Mouse (Mus musculus): ENCODE data around the gene Ccdc85c. TPM values are rescaled to one million over a fixed set of nuclear protein-coding genes. Genes with fewer than 3 reads are reported as not detected.

Gene Ccdc85c
- polyA plus RNA-seq, 1 experiment from 2014 or later: 14.5 TPM

DNA sequence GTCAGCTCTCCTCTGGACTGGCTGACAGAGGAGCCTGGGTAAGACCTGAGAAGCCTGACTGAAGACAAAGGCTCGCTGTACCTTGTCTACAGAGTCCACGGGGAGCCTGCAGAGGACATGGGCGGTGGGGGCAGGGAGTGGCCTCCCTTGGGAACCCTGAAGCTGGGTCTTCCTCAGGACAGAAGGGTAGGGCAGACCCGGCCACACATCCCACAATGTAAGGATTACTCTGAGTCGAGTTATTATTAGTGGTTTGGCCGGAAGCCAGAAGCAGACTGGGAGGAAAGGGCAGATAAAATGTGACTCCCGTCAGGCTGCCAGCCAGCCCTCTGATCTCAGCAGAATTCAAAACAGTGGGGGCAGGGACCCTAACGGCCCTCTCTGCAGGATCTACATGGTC is 30.4 kb downstream of the Ccdc85c start:
- Histone ChIP-seq H3K9ac (peak overlapping the region; percentile 42; the same call in 1 of the 2 replicates), H3K4me3 (no peak overlapping the region), H3K36me3 (no peaks in the 10 kb centered on the region), H3K9me3 (no peaks in the 10 kb centered on the region), H3K27me3 (replicated peaks) (no peaks in the 10 kb centered on the region), H3K27ac (peak overlapping the region; percentile 47; the same call in 1 of the 2 replicates), H3K4me2 (replicated peaks) (peak overlapping the region; percentile 29), H3K4me1 (peaks cover 97% of the 10 kb centered on the region)
- no peak for ATAC-seq (ENCODE audit: low FRiP score, low read depth)
- 3% methylated on average over 8 of the region's 8 CpGs for WGBS

DNA sequence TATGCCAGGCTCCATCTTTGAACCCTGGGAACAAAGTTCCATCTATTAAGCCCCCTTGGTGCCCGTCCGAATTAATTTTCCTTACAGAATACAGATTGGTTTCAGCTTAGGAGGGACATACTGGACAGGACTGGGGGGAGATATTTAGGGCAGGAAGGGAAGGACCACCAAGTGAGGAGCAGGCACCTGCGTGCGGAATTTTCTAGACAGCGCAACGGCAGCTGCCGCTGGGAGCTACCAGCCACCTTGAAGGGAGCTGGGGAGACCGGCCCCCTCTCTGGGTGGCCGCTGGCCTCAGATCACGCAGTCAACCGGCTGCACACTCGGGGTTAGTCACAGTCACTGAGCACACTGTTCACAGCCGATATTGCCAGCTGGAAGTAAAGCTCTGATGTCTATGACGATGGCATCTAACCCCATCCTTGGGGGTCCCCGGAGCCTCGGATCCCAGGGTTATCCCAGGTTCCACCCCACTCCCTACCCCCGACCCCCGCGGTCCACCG is 32.9 kb downstream of the Ccdc85c start:
- Histone ChIP-seq H3K27ac (peak overlapping the region; percentile 95), H3K9me3 (no peaks in the 10 kb centered on the region), H3K9ac (no peak overlapping the region), H3K27me3 (replicated peaks) (no peaks in the 10 kb centered on the region), H3K4me2 (replicated peaks) (peak overlapping the region; percentile 55; the same call in 1 of the 2 replicates), H3K36me3 (no peaks in the 10 kb centered on the region), H3K4me3 (no peak overlapping the region), H3K4me1 (peaks cover 100% of the 10 kb centered on the region)
- no peak for ATAC-seq (ENCODE audit: low FRiP score, low read depth)
- 39% methylated on average over 20 of the region's 20 CpGs for WGBS

DNA sequence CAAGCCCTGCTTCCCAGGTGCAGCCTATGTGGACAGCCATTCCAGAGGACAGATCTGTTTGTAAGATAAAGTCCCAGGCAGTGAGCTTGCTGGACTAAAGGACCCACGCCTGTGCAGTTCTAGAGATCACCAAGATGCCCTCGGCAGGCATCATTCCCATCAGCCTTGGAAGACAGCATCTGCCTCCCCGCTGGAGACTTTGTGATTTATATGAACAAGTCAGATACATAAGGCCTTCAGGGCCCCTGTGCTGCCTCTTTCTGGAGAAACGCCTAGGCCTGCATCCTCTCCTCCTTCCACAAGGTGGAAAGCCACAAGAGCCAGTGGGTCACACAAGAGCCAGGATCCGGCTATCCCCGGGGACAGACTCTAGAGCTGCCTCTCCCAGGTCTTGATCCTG is 33.6 kb downstream of the Ccdc85c start:
- H3K9ac ChIP-seq: peak overlapping the region; percentile 33; the same call in 1 of the 2 replicates
- no peaks in the 10 kb centered on the region for H3K27me3 ChIP-seq (replicated peaks)
- H3K4me1 ChIP-seq: peaks cover 99% of the 10 kb centered on the region
- peak overlapping the region; percentile 95 for H3K27ac ChIP-seq
- H3K4me3 ChIP-seq: no peak overlapping the region
- 15% methylated on average over 6 of the region's 6 CpGs for WGBS
- no peaks in the 10 kb centered on the region for H3K9me3 ChIP-seq
- H3K4me2 ChIP-seq (replicated peaks): peak overlapping the region; percentile 55
- ATAC-seq (ENCODE audit: low FRiP score, low read depth): peak; percentile 0; the same call in 1 of the 2 replicates
- no peaks in the 10 kb centered on the region for H3K36me3 ChIP-seq

DNA sequence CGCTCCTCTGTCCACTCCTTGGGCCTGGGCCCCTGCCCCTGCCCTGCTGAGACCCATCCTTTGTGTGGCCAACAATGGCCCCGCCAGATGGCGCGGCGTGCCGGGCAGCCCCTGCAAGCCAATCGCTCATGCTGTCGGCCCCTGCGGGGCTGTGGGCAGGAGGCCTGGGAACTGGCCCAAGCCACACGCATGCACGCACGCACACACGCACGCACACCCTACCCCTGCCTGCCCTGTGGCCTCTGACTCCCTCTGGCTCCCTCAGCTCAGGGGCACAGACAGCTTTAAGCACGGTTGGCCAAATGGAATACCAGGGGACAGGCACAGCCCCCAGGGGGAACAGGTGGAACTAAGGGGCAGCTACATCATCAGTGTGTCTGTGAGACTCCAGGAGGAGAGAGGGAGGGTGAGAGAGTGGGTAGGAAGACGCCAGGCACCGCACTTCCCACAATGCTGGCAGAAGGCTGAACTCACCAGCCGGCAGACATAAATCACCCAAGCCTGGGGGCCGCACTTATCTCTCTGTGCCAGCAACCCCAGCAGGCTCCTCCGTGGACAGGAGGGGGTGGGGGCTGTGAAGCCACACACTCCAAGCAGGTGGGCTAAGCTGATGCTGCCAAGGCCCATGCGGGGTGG is 34.2 kb downstream of the Ccdc85c start:
- peak; percentile 79 for ATAC-seq (ENCODE audit: low FRiP score, low read depth)
- Histone ChIP-seq H3K4me1 (peaks cover 97% of the 10 kb centered on the region), H3K9ac (peak overlapping the region; percentile 33; the same call in 1 of the 2 replicates), H3K9me3 (no peaks in the 10 kb centered on the region), H3K36me3 (no peaks in the 10 kb centered on the region), H3K27me3 (replicated peaks) (no peaks in the 10 kb centered on the region), H3K27ac (peak overlapping the region; percentile 95), H3K4me2 (replicated peaks) (peak overlapping the region; percentile 55), H3K4me3 (0 out of 2 replicates have a peak overlapping the region, but pooled peaks have one; percentile 9)
- 3% methylated on average over 21 of the region's 21 CpGs for WGBS

DNA sequence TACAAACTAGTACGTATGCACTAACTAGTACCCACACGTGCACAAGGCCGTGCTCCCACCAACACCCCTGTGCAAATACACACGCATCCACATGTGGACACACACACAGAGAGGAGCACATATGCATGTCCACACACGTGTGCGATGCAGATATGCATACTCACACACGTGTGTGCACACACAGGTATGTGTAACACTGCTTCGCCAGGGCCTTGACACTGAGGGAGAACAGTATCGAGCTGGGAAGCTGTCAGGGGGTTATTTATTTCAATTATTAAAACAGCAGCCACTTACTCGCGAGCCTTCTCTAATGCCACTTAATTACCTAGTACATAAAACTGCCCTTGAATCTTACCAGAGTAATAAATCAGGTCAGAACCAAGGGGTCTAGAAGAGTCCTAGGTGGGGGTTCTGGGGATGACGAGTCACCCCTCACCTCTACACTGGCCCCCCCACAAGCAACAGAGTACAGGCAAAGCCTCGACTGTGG is 34.8 kb downstream of the Ccdc85c start:
- no peaks in the 10 kb centered on the region for H3K27me3 ChIP-seq (replicated peaks)
- peaks cover 97% of the 10 kb centered on the region for H3K4me1 ChIP-seq
- H3K4me3 ChIP-seq: no peak overlapping the region
- no peaks in the 10 kb centered on the region for H3K9me3 ChIP-seq
- H3K27ac ChIP-seq: peak overlapping the region; percentile 95
- H3K36me3 ChIP-seq: no peaks in the 10 kb centered on the region
- ATAC-seq (ENCODE audit: low FRiP score, low read depth): peak; percentile 3; the same call in 1 of the 2 replicates
- WGBS: 39% methylated on average over 13 of the region's 13 CpGs
- H3K4me2 ChIP-seq (replicated peaks): peak overlapping the region; percentile 55
- peak overlapping the region; percentile 33; the same call in 1 of the 2 replicates for H3K9ac ChIP-seq

DNA sequence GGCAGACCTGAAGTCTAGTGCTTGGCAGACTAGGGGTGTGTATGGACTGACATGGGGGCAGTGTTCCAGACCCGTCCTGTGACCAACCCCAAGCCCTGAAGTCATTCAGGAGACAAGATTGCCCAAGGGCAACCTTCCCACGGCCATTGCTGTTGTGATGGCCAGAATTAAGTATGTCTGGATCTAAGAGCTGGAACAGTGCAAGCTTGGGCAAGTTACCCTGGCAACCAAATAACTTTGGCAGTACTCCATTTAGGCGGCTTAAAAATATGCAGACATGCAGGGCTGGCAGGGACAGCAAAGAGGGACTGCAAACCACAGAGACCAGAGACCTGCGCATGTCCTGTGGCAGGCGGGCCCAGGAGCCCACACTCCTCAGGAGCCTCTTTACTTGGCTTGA is 35.8 kb downstream of the Ccdc85c start:
- no peak overlapping the region for H3K9ac ChIP-seq
- peak overlapping the region; percentile 55 for H3K4me2 ChIP-seq (replicated peaks)
- peaks cover 97% of the 10 kb centered on the region for H3K4me1 ChIP-seq
- H3K27me3 ChIP-seq (replicated peaks): no peaks in the 10 kb centered on the region
- H3K4me3 ChIP-seq: no peak overlapping the region
- H3K27ac ChIP-seq: no peak overlapping the region
- no peaks in the 10 kb centered on the region for H3K9me3 ChIP-seq
- 33% methylated on average over 5 of the region's 5 CpGs for WGBS
- H3K36me3 ChIP-seq: no peaks in the 10 kb centered on the region
- 0 out of 2 replicates have a peak, but pooled peaks have one; percentile 8 for ATAC-seq (ENCODE audit: low FRiP score, low read depth)

DNA sequence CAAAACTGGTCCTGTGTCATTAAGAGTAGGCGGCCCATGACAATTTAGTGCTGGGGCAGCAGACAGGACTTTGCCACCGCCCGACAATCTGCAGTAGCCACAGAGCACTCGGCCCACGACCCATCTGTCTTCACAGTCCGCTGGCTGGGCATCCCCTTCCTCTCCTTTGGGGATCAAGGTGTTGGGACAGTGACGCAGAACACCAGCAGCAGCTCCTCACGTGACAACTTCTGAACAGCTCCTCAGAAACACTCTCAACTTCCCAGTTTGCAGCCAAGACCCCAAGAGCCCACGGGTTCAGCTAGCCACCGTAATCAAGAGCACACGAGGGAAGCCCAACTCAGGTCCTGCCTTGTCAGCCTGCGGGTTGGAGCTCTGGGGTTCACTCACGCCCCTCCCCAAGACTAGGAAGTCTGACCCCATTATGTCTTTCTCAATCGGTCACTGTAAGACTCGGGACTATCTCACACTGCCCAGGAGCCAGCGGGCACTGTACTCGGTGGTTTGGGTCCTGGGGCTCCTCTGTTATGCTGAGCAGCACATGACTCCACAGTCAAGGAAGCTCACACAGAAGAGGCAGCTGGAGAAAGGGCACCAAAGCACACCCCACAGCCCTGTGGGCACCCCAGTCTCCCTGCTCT is 36.7 kb downstream of the Ccdc85c start:
- no peak overlapping the region for H3K9ac ChIP-seq
- no peaks in the 10 kb centered on the region for H3K27me3 ChIP-seq (replicated peaks)
- peaks cover 94% of the 10 kb centered on the region for H3K4me1 ChIP-seq
- no peak overlapping the region for H3K4me2 ChIP-seq (replicated peaks)
- WGBS: 73% methylated on average over 17 of the region's 17 CpGs
- no peak overlapping the region for H3K27ac ChIP-seq
- no peak for ATAC-seq (ENCODE audit: low FRiP score, low read depth)
- no peaks in the 10 kb centered on the region for H3K9me3 ChIP-seq
- H3K4me3 ChIP-seq: no peak overlapping the region
- no peaks in the 10 kb centered on the region for H3K36me3 ChIP-seq

DNA sequence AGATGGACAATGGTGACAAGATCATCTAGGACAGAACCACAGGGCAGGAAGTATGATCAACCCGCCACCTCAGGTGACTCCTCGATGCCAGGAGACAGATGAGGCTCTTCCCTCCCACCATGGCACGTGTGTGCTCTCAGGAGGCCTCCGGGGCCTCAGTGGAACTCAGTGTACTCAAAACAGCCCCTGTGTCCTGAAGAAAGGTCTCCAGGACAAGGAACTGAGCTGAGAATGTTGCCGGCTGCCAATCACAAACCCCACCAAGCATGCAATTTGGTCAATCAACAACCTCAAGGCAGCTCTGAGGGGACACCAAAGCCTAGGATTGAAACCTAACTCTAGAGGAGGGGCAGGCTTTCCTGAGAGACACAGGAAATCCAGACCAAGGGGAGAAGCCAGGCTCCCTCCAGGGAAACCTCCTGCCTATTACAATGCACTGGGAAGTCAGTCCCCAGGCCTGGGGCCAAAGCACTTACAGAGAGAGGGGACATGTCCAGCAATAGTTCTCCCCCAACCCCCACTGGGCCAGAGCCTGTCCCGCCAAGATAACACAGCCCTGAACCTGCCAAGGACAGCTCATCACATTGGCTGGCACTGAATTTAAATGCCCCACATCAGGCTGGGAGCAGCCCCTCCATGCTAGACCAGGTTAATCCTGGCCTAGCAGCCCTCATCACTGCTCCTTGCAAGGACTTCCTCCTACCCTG is 37.8 kb downstream of the Ccdc85c start:
- peaks cover 86% of the 10 kb centered on the region for H3K4me1 ChIP-seq
- H3K36me3 ChIP-seq: 0 out of 2 replicates have a peak, but pooled peaks cover 3% of the 10 kb centered on the region
- ATAC-seq (ENCODE audit: low FRiP score, low read depth): no peak
- H3K9ac ChIP-seq: no peak overlapping the region
- no peak overlapping the region for H3K4me3 ChIP-seq
- peaks cover 7% of the 10 kb centered on the region; the same call in 1 of the 2 replicates for H3K9me3 ChIP-seq
- H3K27me3 ChIP-seq (replicated peaks): no peaks in the 10 kb centered on the region
- WGBS: 82% methylated on average over 6 of the region's 6 CpGs
- H3K4me2 ChIP-seq (replicated peaks): no peak overlapping the region
- H3K27ac ChIP-seq: no peak overlapping the region

DNA sequence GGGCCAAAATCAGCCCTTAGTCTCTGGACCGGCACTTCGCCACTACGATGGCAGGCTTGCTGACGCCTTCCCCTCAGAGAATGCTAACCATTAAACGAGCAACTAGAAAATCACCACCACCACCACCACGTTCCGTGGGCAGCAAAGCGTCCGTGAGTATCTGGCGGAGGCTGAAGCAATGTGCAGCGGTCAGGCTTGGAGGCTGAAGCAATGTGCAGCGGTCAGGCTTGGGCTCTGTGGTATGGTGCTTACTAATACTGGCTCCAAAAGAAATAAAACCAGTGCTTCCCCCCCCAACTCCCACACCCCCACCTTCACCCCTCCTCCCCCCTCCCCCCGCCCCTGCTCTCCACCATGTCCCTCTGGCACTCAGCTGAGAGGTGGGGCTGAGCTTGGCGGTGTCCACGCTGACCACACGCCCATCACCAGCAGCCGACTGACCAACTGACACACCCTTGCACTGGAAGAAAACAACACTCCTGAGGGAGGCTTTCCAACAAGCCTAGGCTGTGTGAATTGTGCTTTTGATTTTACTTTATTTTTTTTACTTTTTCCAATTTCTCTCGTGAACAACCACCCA is 39.2 kb downstream of the Ccdc85c start:
- Histone ChIP-seq H3K4me3 (no peak overlapping the region), H3K27ac (no peak overlapping the region), H3K9me3 (peaks cover 7% of the 10 kb centered on the region; the same call in 1 of the 2 replicates), H3K4me1 (peaks cover 86% of the 10 kb centered on the region), H3K4me2 (replicated peaks) (no peak overlapping the region), H3K9ac (no peak overlapping the region), H3K27me3 (replicated peaks) (no peaks in the 10 kb centered on the region), H3K36me3 (0 out of 2 replicates have a peak, but pooled peaks cover 3% of the 10 kb centered on the region)
- no peak for ATAC-seq (ENCODE audit: low FRiP score, low read depth)
- WGBS: 72% methylated on average over 18 of the region's 18 CpGs

DNA sequence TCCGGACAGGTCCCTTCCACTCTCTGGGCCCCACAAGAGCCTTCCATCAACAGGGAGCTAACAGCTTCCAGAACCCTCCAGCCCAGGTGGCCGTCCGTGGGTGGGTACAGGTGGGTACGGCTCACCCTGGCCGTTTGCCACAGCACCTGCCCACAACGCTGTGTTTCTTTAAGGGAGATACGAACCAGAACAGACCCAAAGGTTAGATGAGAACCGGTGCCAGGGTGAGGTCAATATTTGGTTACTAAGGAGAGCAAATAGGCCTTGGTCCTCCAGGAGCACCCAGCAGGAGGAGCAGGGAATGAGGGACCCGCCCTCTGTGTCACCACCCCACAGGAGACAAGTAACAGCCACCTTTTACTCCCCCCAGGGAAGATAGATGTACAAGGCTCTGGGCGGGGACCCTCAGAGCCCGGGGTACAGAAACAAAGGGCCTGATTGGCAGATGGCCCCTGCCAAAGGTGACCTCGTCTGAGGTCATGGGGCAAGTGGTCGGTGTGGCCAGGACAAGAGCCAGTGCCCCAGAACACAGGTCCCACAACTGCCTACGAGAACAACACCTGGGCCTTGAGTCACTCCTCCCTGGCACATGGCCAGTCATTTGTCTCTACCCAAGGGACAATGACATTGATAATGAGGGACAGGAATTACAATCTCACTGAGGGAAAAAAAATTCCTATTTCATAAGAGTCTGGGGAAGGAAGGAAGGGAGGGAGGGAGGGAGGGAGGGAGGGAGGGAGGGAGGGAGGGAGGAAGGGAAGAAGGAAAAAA is 40.2 kb downstream of the Ccdc85c start:
- Histone ChIP-seq H3K9ac (no peak overlapping the region), H3K4me3 (no peak overlapping the region), H3K27ac (no peak overlapping the region), H3K4me1 (peaks cover 81% of the 10 kb centered on the region), H3K4me2 (replicated peaks) (no peak overlapping the region), H3K9me3 (peaks cover 7% of the 10 kb centered on the region; the same call in 1 of the 2 replicates), H3K27me3 (replicated peaks) (no peaks in the 10 kb centered on the region), H3K36me3 (0 out of 2 replicates have a peak, but pooled peaks cover 3% of the 10 kb centered on the region)
- no peak for ATAC-seq (ENCODE audit: low FRiP score, low read depth)
- 77% methylated on average over 14 of the region's 14 CpGs for WGBS

DNA sequence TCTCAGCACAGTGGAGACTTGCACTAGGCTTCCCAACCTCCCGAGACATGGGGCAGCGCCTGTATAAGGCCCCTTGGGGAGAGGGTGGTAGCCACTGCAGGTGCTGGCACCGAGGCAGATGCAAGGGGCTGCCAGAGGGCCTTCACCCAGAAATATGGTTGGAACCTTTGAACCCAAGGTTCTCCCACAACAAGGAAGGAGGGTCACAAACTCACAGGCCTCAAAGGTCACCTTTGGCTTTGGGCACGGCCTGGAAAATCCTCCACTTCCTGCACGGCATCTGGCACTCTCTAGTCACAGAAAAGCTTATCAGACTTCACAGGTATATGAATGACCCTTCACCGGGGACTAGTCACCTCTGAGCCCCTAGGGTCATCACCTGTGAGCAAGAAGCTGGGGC is 41.5 kb downstream of the Ccdc85c start:
- WGBS: 95% methylated on average over 6 of the region's 6 CpGs
- H3K4me1 ChIP-seq: peaks cover 79% of the 10 kb centered on the region
- no peak for ATAC-seq (ENCODE audit: low FRiP score, low read depth)

More for the DNA sequence above, 41.5 kb downstream of the Ccdc85c start:
- Histone ChIP-seq H3K9ac (no peak overlapping the region), H3K36me3 (0 out of 2 replicates have a peak, but pooled peaks cover 3% of the 10 kb centered on the region), H3K27me3 (replicated peaks) (no peaks in the 10 kb centered on the region), H3K4me3 (no peak overlapping the region), H3K9me3 (peaks cover 7% of the 10 kb centered on the region; the same call in 1 of the 2 replicates), H3K4me2 (replicated peaks) (no peak overlapping the region), H3K27ac (no peak overlapping the region)

Measured in neural tube, embryonic 12.5 days (tissue).